Mouse (Mus musculus) granulocyte monocyte progenitor cell, adult 5-6 weeks (primary cell): Measurements from ENCODE around the gene Ptrh1. TPM values are rescaled to one million over a fixed set of nuclear protein-coding genes. Genes with fewer than 3 reads are reported as not detected.

ENCODE experiments used
- ATAC-seq: replicated peaks from 2 replicates; pipeline ENCODE4 v1.8.0; 2016; ENCODE audit warnings: mild to moderate bottlenecking, moderate TSS enrichment, inconsistent platforms; ENCODE audit not compliant: poor library complexity, severe bottlenecking
- total RNA-seq, 2 experiments: library from RNA; stranded (forward) in 1 of 2; stranded (reverse) in 1 of 2; fragments of 200-712, 200-1000 nt in 1 of 2; fragments of >200 nt in 1 of 2; fragmentation: Nextera tagmentation in 1 of 2; gene quantifications; 2 replicates each; pipeline ENCODE4 v1.2.3; 2014 to 2017

Gene Ptrh1
- total RNA-seq (2014; fragmentation: Nextera tagmentation) = 3.5 and 4.7 TPM in 2 replicates
- 2.9 and 3.0 TPM in 2 replicates for total RNA-seq (2017)

DNA sequence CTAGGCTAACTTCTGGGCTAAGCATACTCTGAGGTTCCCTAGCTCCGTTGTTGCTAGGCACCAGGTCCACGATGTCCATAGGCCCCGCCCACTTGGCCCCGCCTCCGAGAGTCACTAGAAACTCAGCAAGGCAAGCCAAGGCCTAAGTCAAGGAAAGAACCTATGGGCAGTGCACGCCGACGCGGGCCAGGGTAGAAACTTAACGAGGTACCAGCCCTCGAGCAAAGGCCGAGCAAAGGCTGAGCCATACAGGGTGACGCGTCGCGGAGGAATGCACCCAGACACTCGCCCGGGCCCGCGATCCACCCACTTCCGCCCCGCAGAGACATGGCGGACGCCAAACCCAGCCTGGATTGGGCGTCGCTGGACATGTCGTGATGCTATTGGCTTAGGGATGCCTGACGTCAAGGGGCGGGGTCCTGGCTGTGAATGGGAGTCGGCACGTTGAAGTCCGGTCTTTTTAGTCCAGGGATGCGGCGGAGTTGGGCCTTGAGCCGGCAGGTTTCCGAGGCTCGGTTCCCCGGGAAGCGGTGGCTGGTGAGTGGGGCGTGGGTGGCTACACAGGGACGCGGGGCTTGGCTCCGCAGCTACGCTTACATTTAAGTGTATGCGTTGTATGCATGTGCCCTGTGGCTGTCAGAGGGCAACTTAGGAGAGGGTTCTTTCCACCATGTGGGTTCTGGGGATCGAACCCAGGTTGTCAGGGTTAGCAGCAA lies at the start of gene Ptrh1, which contains the start of gene Ttc16:
Gene Ptrh1 (plus strand): TSS at position 428 of the 716 bp plus-strand sequence.
Gene Ttc16 (minus strand): TSS at position 275 of the 716 bp plus-strand sequence.
- ATAC-seq = peak; percentile 94

DNA sequence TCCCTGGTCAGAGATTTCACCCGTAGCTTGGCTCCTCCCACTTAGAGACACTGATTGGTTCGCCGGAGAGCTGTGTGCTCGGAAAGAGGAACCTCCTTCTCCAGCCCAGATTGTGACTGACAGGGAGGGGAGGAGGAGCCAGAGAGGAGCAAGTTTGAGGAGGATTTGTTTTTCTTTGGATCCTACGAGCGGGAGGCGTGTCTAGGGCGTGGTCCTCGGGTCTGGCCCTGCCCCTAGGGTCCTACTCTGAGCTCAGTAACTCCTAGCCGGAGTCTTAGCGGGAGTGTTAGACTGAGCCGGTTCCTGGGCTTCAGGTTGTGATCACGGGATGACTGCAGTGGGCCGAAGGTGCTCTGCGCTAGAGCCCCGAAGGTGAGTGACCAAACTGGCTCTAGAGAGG lies 48.2 kb upstream of the Ptrh1 start:
- peak; percentile 99 for ATAC-seq

DNA sequence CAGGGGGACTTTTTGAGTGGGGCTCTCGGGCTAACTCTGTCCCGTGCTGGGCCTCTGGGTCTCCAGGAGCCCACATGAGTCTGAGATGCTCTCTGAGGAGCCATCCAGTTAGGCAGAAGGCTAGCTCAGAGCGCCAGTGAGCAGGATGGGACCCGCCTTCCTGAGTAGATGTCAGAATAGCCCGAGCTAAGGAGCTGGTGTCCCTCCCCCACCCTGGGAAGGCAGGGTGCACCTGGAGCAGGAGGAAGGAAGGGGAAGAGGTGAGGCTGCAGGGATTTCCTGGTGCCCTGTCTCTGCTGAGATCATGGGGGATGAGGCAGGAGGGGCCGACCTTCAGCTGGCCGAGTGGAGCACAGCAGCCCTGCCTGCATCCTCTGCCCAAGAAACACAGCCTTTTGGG lies 47.1 kb upstream of the Ptrh1 start:
- no peak for ATAC-seq

DNA sequence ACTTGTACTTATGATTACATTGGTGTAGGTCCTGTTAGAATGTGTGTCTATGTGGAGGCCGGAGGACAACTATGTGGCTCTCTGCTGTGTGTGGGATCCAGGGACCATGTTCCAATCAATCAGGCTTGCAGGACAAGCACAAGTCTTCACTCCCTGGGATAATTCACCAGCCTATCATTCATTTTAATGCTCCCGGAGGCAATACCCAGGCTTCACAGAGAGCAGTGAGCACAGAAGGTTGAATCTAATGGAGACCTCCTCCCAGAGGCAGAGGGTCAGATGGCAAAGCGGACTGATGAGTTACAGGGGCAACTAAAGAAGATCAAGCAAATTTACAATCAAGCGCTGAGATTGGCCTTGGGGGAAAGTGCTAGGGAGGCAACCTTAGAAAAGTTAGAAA lies 46.0 kb upstream of the Ptrh1 start:
- no peak for ATAC-seq

DNA sequence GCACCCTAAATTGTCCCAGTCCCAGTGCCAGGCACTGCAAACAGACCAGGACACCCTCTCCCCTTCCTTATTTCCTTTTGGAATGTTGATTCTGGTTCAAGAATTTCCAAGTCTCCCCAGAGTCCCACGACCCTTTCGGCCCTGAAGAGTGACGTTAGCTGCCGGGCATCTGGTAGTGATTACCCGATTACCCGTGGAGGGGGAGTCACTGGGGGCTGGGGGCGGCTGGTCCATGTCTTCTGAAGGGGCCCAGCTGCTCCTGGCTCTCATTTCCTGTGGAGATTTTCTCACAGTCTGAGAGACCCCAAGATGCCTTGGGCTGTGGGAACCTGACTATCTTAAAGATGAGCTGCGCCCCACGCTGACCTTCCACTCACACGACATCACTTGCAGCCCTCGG lies 44.7 kb upstream of the Ptrh1 start:
- ATAC-seq = no peak

DNA sequence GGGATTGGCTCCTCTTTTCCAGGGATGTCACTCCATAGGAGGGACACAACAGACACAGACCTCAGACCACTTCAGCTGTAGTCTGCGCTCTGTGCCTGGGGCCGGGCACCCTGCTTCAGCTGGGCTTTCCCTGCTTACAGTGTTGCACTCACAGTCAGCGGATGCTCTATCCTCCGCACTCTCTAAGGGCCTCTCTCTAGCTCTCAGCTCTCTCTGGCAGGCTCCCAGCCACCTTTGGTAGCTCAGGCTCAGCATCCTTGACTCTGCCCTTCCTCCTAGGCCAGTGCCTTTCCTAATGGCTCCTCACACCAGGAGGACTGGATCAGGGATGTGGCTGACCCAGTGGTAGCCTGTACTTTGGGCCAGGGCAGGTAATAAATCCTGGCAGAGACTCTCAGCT lies 43.7 kb upstream of the Ptrh1 start:
- no peak for ATAC-seq

DNA sequence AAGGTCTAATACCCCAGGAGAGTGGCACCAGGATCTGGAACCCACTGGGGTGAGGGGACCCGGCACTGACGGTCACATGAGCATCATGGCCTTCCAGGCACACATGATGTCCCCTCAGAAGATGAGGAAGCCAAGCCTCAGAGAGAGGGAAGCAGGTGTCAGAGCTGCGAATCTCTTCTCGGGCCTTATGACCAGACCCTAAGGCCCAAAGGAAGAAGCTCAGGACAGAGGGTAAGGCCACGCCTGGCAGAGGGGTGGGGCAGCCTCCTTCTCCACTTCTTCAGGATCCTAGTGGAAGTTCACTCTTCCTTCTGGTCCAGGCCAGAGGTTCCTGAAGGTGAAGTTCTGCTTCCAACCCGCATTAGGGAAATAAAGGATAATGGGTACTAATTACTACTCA lies 42.9 kb upstream of the Ptrh1 start:
- no peak for ATAC-seq

DNA sequence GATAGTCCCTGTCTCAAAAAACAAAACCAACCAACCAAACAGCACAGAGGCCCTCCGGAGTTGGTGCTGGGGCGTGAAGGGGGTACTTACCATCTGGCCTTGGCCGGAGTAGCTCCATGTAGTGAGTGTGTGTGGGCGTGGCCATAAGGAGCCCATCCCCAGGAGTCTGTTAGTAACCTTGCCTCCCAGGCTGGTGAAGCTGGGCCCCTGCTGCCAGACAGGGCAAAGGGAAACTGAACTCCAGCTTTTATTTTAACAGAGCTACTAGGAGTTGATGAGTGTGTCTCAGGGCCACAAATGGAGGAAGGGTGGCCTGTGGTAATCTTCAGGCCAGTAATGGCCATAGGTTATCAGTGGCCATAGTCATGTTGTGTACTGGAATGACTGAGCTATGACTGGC lies 41.1 kb upstream of the Ptrh1 start:
- ATAC-seq = no peak

DNA sequence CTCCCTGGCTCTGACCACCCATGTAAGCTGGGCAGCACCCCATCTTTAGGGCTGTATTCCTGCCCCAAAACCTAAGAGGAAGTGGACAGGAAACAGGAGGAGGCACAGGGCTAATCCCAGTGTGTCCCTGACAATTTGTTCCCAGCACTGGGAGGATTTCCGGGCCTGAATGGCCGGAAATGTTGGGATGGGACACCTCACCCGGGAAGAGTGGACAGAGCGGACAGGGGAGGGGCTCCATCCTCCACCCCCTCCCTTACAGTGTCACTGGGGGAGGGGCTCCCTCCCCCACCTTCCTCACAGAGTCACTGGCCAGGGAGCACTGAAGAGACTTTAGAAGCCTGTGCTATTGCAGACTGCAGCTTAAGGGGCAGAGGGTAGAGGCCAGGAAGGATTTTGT lies 40.7 kb upstream of the Ptrh1 start:
- ATAC-seq = no peak

DNA sequence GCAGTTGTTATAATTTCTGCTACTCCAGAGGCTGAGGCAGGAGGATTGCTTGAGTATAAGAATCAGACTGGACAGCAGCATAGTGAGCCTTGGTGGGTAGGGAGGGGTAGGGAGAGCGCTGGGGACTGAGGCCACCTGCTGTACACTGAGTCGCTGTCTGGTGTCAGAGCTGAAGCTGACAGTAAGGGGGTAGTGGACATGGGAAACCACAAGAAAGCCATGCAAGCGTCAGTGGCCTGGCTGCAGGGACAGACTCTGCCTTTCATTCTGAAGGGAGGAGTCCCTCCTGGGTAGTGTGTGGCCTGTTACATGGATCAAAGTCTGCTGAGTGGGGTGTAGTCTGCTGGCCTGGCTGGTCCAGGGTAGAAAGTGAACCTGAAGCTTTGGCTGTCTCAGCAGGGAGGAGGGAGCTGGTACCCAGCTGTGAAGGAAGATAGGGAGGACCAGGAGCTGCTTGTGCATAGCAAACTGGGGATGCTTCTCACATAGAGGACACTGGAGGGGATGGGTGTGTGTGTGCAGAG lies 39.2 kb upstream of the Ptrh1 start:
- no peak for ATAC-seq

DNA sequence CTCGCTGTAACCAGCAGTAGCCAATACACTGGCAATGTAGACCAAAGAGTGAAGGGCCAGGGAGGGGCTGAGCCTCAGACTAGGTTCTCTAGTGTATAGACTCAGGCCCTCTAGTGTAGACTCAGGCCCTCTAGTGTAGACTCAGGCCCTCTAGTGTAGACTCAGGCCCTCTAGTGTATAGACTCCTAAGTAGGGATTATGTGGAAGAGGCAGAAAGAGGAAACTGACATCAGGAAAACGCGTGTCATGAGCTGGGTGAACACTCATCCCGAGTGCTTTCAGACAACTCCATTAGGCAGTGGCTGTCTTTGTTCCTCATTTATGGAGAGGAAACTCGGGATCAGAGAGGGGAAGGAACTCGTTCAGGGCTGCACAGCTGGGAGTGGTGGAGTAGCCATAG lies 38.6 kb upstream of the Ptrh1 start:
- peak; percentile 58 for ATAC-seq

DNA sequence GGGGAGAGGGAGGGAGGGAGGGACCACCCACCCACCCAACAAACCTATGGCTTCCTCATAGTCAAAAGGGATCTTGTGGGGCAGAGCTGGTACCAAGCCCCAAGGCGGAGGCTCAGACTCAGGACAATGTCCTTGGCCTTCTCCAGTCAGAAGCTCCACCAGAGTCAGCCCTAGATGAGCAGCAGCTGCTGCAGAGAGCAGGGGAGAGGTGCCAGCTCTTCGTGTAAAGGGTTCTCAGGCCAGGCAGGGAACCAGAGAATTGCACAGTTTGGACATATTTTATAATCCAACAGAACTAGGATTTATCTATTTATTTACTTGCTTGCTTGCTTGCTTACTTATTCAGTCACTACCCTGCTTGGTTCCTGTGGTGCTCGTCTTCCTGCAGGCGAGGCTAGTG lies 36.3 kb upstream of the Ptrh1 start:
- no peak for ATAC-seq

DNA sequence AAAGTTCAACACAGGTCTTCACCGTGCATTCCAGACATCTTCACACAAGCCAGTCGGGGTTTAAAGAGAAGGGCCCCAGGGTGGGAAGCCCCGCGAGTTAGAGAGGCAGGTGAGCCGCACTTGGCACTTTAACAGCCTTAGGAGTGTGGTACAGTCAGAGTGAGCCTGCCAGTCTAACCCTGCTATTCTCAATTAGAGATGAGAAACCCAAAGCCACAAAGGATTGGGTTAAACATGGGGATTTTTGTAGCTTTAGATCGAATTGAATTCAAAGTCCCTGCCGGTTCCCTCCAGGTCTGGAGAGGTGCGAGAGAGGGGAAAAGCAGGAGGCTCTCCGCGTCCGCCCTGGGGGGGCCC lies 34.7 kb upstream of the Ptrh1 start, which contains the start of gene 6330409D20Rik:
Gene 6330409D20Rik (minus strand): TSS at position 101 of the 357 bp plus-strand sequence.
- no peak for ATAC-seq

DNA sequence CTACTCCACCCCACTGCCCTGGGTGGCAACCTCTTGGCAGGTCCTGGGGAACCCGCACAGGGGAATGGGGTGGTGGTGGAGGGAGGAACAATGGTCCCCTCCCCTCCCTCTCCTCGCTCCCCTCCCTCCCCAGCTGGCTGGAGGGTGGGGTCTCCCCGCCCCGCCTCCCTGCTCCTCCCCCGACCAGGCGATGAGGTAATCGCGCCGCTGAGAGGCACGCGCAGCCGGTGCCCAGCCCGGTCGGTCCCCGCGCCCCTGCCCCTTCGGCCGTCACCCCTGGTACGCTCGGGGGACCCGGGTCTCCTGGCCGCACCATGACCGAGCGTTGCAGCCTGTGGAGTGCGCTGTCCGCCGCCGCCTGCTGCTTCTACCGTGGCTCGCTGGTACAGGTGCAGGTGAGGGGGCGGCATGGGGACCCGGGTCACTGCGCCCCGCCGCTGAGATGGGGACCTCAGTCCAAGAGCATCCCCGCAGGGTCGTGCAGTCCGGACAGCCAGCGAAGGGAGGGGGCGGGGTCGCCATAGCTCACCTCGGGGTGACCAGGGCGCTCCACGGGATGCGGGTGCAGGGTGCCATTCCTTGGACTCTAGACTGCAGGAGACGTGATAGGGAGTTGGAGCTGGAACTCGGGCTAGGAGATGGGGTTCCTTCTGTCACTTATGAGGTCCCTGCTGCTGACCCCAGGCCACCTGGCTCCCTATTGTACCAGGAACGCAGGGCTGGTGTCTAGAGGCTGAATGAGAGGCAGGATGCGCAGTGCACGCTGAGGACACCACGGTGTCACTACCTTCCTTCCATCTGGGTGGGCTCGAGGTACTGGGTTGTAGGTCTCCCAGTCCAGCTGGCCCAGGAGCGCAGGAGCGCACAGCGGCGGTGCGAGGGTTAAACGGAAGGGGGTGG lies 34.1 kb upstream of the Ptrh1 start:
- ATAC-seq = no peak

DNA sequence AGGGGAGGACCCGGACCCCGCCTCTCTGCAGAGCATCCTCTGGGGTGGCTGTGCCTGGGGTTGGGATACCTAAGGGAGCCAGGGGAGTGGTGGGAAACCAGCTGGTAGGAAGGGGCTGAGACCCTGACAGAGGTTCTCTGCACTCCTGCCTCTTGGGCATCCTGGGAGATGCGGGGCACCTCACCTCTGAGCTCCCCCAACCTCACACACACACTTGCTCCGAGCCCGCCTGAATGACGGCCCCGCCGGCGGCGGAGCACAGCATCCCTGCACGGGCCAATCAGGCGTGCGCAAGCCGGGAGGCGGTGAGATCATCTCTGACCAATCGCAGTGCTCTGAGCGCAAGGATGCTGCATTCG lies 33.4 kb upstream of the Ptrh1 start:
- no peak for ATAC-seq

DNA sequence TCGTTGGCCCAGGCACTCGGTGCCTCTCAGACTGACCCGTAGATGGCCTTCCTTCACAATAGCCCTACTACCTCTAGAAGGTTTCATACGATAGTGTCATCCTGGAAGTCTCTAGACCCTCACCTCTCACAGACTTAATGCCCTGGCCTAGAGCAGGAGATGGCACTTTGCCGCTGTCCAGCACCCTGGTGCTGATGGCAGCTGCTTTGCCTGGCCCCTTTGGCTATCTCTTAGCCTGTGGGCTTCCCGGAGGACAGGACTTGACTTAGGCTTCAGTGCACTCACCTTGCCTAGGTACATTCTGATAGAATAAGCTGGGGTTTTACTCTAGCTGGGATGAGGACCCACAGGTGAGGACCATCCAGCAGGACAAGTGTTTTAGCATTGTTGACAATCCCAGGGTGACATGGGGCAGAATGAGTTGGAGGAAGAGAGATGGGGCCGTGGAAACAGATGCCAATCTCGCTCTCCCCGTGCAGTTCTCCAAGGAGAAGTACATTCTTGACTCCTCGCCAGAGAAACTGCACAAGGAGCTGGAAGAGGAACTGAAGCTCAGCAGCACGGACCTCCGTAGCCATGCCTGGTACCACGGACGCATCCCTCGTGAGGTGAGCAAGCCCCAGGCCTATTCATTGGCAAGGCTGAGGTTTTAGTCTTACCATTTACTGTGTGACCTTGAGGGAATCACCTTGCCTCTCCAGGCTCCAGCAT lies 31.2 kb upstream of the Ptrh1 start:
- peak; percentile 53; the same call in 1 of the 2 replicates for ATAC-seq

DNA sequence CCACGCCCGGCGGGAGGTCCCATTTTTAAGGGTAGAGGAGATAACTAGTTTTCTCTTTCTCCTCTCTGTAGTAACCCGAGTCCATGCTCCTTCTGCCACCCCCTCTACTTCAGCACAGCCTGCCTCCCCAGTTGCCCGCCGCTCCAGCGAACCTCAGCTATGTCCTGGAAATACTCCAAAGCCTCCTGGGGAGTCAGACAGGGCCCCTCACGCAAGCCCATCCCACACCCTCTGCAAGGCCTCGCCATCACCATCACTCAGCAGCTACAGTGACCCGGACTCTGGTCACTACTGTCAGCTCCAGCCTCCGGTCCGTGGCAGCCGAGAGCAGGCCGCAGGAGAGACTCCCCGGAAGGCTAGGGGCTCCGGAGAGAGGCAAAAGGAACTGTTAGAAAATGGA lies 26.5 kb upstream of the Ptrh1 start:
- ATAC-seq = no peak

DNA sequence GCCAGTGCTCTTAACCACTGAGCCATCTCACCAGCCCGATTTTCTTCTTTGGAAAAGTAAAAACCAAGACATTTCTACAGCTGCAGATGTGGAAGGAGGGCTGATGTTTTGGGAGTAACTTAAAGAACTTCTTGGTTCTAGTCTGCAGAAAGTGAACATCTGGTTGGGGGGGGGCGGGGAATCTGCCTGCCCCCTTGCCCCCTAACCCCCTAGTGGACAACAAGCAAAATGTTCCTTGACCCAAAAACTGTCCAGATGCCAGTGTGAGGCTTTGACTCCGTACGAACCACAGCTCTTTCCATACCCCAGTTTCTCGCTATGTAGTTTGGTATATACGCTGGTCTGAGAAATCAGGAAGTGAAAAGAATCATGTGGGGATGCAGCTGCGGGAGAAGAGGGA lies 25.4 kb upstream of the Ptrh1 start:
- 0 out of 2 replicates have a peak, but pooled peaks have one; percentile 42 for ATAC-seq

DNA sequence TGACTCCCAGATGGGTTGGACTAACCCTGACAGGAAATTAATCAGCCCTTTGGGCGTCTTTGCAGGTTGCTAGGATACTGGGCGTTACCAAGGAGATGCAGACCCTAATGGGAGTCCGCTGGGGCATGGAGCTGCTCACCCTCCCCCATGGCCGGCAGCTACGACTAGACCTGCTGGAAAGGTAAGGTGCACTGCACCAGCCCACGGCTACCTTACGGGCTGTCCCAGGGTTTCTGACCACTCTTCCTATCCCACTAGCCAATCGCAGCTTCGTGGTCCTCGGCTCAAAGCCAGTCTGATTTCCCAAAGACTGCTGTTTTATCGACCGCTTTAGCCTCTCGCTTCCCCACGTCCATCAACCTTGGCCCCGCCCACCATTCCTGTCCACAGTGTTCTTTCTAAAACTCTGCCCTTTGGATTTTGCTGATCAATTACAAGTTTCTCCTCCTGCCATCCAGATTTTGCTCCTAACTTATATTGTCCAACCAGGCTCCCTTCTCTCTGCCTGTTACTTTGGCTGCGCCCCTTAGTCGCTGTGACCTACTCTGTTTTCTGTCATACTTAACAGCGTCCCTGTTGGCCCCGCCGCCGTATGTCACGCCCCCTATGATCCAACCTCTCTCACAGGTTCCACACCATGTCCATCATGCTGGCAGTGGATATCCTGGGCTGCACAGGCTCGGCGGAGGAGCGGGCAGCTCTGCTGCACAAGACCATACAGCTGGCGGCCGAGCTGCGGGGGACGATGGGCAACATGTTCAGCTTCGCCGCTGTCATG lies 24.5 kb upstream of the Ptrh1 start:
- no peak for ATAC-seq

DNA sequence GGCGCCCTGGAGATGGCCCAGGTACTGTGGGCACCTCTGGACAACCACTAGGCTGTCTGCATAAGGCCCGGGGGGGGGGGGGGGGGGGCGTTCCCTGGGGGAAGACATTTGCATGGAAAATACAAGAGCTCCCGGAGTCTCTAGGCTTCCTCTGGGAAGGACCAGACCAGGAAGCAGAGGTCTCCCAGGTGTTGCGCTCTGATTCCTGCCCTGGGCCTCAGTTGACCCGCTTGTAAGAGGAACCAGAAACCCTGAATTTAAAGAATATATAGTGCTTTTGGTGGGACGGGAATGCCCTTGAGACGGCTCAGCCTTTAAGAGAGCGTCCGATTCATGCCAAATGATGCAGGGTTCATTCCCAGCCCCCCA lies 23.9 kb upstream of the Ptrh1 start:
- ATAC-seq = no peak
